Mouse (Mus musculus) forebrain, embryonic 11.5 days (tissue): ENCODE data around the gene Tnip1. TPM values are rescaled to one million over a fixed set of nuclear protein-coding genes. Genes with fewer than 3 reads are reported as not detected.

Experiments
- polyA plus RNA-seq: library from polyadenylated mRNA; unstranded; fragments of >200 nt; fragmentation: Nextera tagmentation; extraction: Ambion mirVana; gene quantifications from 2 replicates; pipeline ENCODE4 v1.2.1, GENCODE M21; 2014

The Tnip1 gene
- polyA plus RNA-seq, 1 experiment from 2014 or later, result 10.3 TPM

Other genes with a start within 250 kb of the Tnip1 start
- gene Cdc42se2, start 175.2 kb downstream of the Tnip1 start, polyA plus RNA-seq, result 221 and 230 TPM in 2 replicates
- 6.4 and 8.6 TPM in 2 replicates for gene Lyrm7, start 102.0 kb downstream of the Tnip1 start, polyA plus RNA-seq
- gene Hint1, start 96.5 kb downstream of the Tnip1 start, polyA plus RNA-seq, result 633 and 702 TPM in 2 replicates
- gene Gpx3, start 60.5 kb downstream of the Tnip1 start, polyA plus RNA-seq, result 52.8 and 61.6 TPM in 2 replicates
- 59.6 and 66.7 TPM in 2 replicates for gene Anxa6, start 70.5 kb upstream of the Tnip1 start, polyA plus RNA-seq
- 0.36 TPM in 1 of 2 replicates, not detected in the other for gene Ccdc69, start 115.2 kb upstream of the Tnip1 start, polyA plus RNA-seq
- 11.1 and 12.2 TPM in 2 replicates for gene Gm2a, start 135.2 kb upstream of the Tnip1 start, polyA plus RNA-seq
- not detected in 2 replicates for gene Slc36a3, start 188.8 kb upstream of the Tnip1 start, polyA plus RNA-seq
- not detected in 2 replicates for gene Slc36a2, start 222.2 kb upstream of the Tnip1 start, polyA plus RNA-seq
- gene Slc36a1, start 241.4 kb upstream of the Tnip1 start, polyA plus RNA-seq, result 1.6 and 2.8 TPM in 2 replicates